Mouse (Mus musculus) testis, postnatal 14 days (tissue): ENCODE data around the gene Mettl5.
"Not testable (repeated sequence)": the region's sequence is repeated elsewhere in the genome, so short reads cannot be mapped to it uniquely, and the experiment has no call there.

Source experiments
- DNase-seq: peaks from one replicate; pipeline ENCODE4 v3.0.0; 2021; ENCODE audit warnings: low spot score

Mettl5 gene

DNA sequence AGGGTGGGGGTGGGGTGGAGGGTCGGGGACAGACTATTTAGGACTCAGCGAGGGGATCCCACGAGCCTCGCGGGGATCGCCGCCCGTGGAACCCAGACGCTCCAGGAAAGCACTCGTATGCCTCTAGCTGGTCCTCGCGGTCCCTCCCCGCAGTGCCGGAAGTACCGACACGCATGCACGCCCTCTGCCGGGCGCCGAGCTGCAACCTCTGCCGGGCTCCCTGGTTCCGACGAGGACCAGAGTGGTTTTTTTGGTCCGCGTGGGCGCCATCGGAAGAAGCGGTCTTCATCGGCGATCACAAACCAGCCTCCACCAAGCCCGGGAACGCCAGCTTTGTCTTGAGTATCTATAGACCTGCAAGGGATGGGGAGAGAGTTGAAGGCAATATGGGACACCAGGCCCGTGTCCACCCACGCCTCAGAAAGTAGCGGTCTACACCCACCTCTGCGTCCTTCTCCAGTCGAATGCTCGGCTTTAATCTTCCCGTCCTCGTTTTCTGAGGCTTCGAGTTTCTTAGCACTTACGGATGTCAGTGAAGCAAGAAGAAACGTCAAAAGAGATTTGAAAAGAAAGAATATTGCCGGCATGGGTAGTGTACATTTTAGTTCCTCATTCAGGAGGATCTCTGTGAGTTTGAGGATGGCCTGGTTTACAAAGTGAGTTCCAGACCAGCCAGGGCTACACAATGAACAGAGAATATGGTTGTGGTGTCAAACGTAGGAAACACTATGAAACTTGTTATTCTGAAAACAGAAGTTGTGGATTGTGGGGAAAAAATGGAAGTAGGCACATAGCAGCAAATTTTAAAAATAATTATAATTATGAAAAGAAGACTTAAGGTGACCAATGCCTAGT lies at the start of gene Mettl5:
Mettl5 (minus strand) TSS at position 165 of the 855 bp plus-strand sequence.
- peak; percentile 88 for DNase-seq

DNA sequence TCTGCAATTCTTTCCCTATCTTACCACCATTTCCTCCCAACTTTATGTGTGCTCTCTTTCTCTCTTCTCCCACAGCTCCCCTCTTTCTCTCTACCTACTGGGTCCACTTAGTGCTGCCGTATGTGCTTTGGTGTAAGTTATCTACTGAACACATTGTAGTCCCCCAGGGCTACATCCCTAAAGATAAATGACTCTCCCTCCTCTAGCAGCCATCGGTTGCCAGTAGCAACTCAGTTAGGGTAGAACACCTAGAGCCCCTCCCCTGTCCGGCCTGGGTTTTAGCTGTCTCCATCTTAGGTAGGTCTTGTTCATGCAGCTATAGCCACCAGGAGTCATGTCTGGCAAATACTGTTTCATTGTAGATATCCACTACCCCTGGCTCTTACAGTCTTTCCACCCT lies 39.5 kb upstream of the Mettl5 start:
- DNase-seq, result no peak

DNA sequence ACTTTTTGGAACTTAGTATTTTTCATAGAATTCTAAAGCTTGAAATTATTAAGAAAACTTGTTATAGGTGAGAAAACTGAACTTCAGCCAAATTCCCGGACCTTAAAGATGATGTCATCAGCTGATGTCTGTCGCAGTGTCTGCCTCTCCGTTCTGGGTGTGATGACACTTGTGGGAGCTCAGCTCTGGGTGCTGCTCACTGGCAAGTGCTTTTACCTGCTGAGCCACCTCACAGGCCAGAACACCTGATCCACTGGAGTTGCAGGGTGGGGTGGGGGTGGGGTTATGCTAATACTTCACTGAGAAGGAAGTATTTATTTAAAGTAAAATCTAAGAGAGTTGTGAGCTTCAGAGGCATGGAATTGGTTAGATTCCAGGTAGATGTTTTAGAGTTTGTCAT lies 31.9 kb upstream of the Mettl5 start:
- no peak for DNase-seq

DNA sequence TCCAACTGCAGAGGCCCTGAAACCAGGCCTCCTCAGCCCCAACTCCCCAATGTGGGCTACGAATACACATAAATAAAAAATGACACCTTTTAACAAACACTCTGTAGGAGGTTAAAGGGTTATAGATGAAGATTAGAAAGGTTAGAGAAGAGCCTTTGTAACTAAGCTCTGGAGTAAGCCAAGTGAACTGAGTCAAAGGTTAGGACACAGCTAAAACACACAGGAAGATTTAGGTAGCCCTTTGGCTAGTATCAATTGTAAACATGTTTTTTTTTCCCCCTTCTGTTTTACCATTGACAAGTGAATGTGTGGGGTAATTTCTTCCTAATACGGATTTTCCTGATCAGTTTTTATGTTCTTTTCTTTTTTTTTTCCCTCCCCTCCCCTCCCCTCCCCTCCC lies 27.4 kb upstream of the Mettl5 start:
- DNase-seq, result no peak

DNA sequence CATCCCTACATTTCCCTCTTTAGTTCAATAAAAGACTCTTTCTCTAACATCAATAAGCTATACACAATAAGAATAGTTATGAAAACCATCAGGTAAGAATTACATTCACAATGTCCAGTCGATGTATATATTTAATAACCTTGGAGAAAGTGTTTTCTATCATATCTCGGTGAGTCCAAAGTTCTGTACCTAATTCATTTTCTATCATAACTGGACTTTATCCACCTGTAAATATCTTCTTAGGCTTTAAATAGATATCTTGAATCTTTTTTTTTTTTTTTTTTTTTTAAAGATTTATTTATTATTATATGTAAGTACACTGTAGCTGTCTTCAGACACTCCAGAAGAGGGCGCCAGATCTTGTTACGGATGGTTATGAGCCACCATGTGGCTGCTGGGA lies 22.0 kb upstream of the Mettl5 start:
- not testable (repeated sequence) for DNase-seq

DNA sequence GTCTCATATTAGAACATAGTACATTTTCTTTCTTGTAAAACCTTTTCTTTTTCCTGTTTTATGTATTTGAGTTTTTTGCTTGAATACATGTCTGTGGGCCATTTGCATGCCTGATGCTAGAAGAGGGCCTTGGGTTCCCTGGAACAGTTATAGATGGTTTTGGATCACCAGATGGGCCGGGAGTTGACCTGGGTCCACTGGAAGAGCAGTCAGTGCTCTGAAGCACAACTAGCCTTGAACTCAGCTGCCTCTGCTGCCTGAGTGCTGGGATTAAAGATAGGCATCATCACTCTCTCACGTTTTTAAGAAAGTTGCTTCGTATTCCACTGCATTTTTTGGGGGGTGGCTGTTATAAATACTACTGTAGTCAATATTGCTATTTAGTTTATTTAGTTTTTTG lies 18.1 kb upstream of the Mettl5 start:
- DNase-seq, result no peak

DNA sequence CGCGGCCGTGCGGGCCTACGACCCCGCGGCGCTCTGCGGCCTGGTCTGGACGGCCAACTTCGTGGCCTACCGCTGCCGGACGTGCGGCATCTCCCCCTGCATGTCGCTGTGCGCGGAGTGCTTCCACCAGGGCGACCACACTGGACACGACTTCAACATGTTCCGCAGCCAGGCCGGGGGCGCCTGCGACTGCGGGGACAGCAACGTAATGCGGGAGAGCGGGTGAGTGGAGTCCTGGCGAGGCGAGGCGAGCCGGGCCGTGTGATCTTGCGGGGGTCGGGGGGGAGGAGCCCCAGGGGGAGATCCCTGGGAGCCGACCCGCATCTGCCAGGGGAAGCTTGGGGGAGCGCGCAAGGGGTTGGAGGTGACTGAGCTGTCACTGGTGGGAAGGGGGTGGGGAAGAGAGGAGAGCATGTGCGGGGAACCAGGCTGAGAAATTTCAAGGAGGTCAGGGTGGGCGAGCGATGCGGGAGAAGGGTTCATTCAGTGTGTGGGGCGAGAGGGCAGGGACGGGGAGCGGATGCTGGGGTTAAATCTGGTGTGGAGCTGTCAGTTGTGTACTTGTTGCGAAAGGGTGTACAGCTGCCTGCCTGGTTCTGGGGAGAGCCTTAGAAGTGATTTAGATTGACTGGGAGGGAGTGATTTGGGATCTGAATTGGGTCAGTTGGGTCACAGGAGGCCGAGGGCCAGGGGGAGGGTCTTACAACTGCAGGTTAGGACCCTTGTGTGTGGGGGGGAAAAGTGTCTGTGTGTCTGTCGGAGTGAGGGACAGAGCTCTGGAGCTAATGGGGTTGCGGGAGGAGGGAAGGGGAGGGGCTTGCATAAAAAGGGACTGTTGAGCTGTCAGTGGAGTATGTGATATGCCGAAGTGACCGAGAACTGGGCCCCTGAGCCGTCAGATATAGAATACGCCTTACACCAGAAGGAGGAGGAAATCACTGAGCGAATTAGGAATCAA lies 12.5 kb upstream of the Mettl5 start:
- peak; percentile 74 for DNase-seq

DNA sequence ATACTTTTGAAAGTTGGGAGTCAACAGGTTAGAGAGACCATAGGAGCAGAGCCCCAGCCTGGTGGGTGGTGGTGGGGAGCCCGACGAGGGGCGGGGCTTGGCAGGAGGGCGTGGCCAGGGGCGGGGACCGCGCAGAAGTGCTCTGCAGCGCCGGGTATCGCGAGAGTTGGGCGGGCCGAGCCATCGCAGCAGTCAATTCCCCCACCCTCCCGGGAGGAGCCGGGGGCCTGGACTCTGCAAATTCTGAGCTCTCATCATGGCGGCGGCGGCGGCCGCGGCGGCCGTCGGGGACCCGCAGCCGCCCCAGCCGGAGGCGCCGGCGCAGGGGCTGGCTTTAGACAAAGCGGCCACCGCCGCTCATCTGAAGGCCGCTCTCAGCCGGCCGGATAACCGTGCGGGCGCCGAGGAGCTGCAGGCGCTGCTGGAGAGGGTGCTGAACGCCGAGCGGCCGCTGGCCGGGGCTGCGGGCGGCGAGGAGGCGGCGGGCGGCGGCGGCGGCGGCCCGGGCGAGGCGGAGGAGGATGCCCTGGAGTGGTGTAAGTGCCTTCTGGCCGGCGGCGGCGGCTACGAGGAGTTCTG lies 11.7 kb upstream of the Mettl5 start, which contains the start of gene Ubr3:
Ubr3 (plus strand) TSS at position 208 of the 579 bp plus-strand sequence.
- DNase-seq, result peak; percentile 98

DNA sequence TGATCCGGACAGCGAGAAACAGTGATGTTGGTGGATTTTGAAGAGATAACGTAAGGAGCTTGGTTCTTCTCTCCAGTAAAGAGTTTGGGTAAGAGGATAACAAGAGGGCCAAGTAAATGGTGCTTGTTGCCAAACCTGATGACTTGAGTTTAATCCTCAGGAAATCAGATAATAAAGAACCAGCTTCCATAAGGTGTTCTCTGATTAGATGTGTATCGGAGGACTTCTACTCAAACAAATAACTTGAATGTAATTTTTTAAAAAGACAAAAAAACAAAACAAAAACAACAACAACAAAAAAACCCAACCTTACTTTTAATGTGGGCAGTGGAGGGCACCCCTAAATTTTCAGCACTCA lies 10.8 kb upstream of the Mettl5 start:
- DNase-seq, result no peak

DNA sequence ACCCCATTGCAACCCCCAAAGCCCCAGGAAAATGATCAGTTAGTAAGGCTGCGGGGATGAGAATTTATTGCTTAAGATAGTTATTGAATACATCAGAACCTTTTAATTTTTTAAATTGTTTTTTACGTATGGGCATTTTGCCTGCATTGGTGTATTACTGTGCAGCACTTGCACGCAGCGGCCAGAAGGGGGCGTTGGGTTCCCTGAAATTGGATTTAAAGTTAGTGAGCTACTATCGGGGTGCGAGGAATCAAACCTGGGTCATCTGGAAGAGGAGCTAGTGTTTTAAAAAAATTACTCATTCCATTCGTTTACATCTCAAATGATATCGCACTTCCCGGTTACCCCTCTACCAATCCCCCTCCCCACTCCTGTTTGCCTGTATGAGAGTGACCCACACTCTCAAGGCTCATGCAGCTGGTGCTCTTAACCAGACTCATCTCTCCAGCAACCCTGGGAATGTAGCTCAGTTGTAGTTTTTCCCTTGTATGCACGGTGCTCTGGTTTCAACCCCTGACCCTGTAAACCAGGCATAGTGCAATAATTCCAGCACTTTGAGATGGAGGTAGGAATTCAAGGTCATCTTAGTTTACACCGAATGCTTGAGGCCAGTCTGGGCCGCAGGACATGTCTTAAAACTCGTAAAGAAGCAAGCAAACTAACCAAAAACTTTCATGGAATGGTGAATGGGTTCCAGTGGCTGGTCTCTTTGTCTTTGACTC lies 10.2 kb upstream of the Mettl5 start:
- peak; percentile 40 for DNase-seq

DNA sequence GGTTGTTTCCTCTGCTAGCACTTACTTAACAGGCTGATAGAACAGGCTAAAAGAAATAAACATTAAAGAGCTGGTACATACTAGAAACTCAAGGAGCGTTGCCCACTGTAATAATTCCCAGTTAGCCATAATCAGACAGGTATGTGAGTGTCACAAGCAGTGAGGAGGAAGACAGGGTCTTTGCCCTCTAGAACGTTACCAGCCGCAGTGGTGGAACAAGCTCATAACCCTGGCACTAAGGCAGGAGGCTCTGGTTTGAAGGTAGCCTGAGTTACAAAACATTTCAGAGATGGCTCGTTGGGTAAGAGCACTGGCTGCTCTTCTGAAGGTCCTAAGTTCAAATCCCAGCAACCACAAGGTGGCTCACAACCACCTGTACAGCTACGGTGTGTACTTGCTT lies 8.5 kb upstream of the Mettl5 start:
- DNase-seq, result no peak

DNA sequence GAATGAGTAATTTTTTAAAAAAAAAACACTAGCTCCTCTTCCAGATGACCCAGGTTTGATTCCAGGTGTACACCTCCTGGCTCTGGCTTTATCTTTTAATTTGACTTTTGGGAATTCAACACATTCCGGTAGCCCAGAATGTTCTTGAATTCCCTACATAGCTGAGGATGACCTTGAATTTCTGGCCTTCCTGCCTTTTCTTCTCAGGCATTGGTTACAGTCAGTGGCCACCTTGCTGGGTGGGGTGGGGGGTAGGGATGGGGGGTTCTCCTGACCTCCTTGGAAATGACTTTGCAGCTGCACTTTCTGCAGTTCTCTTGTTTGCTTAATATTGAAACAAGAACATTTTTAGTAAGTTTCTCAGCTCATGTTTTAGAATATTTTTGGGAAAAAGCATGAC lies 7.7 kb upstream of the Mettl5 start:
- DNase-seq, result no peak

DNA sequence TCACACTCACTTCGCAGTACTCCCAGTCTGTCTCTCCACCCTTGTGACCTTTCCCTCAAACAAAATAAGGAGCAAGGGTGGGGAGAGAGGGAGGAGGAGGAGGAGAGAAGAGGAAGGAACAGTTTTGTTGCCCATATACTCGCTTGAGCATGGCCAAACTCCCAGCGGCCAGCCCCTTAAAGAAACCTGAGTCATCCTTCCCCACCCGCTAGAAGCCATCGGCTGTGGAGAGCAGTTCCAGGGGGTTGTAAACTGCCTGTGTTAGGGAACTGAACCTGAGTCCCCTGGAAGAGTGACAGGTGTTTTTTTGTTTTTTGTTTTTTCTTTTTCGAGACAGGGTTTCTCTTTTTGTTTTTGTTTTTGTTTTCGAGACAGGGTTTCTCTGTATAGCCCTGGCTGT lies 5.4 kb upstream of the Mettl5 start:
- no peak for DNase-seq

DNA sequence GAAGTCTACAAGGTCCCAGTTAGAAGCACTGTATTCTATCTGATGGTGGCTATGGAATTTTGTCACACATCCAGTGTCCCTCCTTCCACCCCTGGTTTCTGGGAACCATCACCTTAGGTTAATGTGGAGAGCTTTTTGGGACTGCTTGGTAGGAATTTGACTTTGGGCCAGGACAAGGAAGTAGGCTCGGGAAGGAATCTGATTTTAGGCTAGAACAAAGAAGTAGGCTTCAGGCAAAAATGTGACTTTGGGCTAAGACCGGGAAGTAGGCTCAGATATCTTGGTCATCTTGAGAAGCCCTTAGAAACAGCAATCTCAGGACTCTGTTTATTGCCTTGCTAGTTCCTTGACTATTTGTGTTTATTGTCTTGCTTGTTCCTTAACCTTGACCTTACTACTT lies 3.5 kb upstream of the Mettl5 start:
- DNase-seq, result no peak

DNA sequence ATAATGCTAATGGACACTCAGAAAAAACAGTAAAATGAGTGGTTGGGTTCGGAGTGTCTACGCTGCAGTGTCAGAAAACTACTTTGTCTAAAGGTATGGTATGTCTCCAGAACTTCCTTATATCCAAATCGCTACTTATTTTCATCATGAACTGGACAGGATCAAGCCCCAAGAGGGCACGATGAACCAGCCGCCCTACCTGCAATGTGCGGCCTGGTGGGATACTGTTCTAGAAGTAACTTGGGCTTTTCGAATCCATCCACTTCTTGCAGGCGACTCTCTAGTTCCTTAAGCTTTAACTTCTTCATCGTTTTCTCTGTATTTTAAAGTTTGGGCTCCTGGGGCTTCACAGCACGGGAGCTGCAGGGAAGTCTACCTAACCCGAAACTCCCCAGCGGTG lies 365 bp downstream of the Mettl5 start:
- no peak for DNase-seq

DNA sequence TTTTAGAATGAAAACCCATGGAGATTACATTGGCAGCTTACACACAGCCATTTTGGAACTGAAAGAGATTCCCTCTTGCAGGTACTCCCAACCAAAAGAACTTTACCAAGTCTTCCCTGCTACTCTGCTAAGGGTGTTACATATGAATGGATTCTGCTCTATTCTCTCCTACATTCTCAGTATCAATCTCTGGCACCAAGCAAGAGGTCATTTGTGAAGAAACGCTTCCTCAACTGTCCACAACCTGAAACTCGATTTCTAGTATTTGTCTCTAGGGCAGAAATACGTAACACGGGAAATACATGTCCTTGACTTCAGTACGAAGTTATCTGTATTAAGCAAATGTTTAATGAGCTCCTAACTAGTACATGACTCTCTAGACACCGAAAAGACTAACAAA lies 834 bp downstream of the Mettl5 start:
- DNase-seq, result no peak

DNA sequence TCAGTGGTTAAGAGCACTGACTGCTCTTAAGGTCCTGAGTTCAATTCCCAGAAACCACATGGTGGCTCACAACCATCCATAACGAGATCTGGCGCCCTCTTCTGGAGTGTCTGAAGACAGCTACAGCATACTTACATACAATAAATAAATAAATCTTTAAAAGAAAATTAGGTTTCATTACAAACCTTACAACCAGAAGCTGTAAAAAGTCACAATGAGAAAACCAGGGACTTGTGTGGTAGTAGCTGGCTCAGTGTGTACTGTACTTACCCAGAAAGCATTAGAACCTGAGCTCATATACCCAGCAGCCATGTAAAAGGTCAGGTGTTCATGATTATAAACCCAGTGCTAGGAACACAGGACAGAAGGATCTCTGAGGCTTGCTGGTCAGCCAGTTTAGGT lies 1.4 kb downstream of the Mettl5 start:
- DNase-seq, result no peak

DNA sequence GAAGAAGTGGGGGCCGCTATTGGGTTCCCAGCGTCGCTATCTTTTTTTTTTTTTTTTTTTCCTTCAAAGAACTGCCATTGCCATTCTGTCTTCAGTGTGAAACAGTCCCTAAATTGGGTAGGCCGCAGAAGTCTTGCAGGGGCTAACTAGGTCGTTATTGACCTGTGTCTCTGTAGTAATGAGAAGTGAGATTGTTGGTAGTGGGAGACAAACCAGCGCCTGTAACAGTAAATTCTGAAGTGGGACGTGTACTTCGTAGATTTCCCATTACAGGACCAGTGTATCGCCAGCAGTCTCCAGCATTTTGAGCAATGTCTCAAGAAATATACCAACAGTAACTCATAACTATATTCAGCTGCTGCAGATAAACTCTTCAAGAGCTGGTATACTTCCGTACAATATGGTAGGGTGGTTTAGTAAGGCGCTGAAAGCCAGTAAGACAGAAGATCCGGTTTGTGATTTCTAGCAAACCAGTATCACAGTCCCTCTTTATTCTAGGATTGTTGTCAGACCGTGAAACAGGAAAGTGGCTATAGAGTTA lies 23.2 kb downstream of the Mettl5 start:
- no peak for DNase-seq

DNA sequence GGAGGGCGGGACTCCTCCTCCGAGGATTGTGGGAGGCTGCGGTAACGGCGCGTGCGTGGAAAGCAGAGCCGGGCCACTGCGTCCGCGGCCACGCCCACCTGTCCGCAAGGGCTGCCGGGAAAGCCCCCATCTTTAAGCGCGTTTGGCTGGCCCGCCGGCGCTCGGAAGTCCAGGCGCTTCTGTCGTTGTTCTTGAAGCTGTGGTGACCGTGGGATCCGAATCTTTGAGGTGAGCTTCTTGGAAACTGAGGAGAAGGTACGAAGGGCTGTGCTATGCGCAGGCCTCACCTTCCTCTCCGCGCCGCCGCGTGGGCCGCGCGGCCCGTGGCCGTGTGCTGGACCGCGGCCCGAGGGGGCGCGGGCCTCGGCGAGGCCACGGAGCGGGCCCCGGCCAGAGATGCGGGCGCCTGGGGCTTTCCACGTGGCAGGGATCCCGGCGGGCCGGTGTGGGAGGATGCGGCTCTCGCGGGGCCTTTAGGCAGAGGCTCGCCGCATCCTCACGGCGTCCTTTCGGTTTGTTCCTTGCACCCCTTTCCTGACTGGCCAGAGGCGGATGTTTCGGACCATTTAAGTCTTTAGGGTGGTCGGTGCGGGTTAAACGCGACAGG lies 23.8 kb downstream of the Mettl5 start, which contains the start of gene Ssb:
Ssb (plus strand) TSS at position 78 of the 607 bp plus-strand sequence.
- peak; percentile 95 for DNase-seq

DNA sequence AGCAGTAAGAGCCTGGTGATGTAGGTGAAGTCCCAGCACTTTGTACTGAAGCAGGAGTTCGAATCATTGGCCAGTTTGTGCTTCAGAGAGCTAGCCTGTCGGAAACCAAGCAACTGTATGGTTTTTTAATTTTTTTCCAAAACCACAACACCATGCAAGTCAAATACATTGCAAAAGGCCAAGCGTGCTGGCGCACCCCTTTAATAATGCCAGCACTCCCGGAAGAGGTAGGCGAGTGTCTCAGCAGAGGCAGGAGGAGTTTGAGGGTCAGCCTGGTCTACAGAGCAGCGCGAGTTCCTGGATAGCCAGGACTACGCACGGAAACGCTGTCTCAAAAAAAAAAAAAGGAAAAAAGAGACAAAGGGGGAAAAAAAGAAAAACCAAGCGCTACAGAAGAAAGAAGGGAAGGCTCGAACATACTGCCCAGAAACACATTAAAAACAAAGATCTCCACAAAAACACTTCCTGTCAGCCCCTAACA lies 24.4 kb downstream of the Mettl5 start:
- peak; percentile 50 for DNase-seq

DNA sequence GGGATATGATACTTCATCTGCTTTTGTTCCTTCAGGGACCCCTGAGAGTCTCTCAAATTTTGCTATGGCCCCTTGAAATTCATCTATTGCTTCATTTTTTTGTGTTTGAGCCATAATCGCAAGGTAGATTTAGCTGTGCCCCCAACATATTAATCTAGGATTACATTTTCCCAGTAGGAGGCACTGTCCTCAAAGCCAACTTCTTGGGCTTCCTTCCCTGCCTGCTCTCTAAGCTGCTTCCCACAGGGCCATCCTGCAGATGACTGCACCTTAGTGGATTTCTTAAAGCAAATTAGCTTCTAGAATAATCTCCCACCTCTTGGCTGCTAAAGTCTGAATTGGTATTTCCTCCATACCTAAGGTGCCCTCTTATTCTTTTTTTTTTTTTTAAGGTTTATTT lies 27.5 kb downstream of the Mettl5 start:
- no peak for DNase-seq
